Mouse (Mus musculus) adrenal gland, postnatal 10 days (tissue): ENCODE data around the gene Nod1. TPM values are rescaled to one million over a fixed set of nuclear protein-coding genes. Genes with fewer than 3 reads are reported as not detected.
A peak's percentile ranks its signal among the peaks of the same experiment; 100 is the strongest.

ENCODE experiments used
- DNase-seq: peaks from one replicate; pipeline ENCODE4 v3.0.0; 2021; ENCODE audit warnings: mixed read lengths
- total RNA-seq, 2 experiments: library from RNA; stranded (reverse); gene quantifications; 2 replicates each; pipeline ENCODE4 v1.2.3; 2021

Nod1 gene
- total RNA-seq, 2 experiments from 2014 or later = 8.9 to 13.7 TPM

- DNase-seq = peak; percentile 22
Observed at GRCm38 (mm10) chr6:54940126-54940525, 32.3 kb downstream of the Nod1 start.

- peak; percentile 53 for DNase-seq
Observed at GRCm38 (mm10) chr6:54939631-54940030, 32.8 kb downstream of the Nod1 start.

GRCm38 (mm10) chr6:54936496-54936895 lies 35.9 kb downstream of the Nod1 start:
- no peak for DNase-seq

- DNase-seq = no peak
Observed at GRCm38 (mm10) chr6:54934930-54935329, 37.5 kb downstream of the Nod1 start.

- no peak for DNase-seq
Observed at GRCm38 (mm10) chr6:54934313-54934712, 38.1 kb downstream of the Nod1 start.

GRCm38 (mm10) chr6:54933866-54934265 lies 38.5 kb downstream of the Nod1 start:
- DNase-seq = no peak

- DNase-seq = no peak
Observed at GRCm38 (mm10) chr6:54933216-54933615, 39.2 kb downstream of the Nod1 start.

GRCm38 (mm10) chr6:54932526-54932925 lies 39.9 kb downstream of the Nod1 start:
- no peak for DNase-seq

GRCm38 (mm10) chr6:54931641-54932040 lies 40.8 kb downstream of the Nod1 start:
- no peak for DNase-seq

GRCm38 (mm10) chr6:54927946-54928345 lies 44.5 kb downstream of the Nod1 start:
- DNase-seq = no peak

GRCm38 (mm10) chr6:54926899-54927298 lies 45.5 kb downstream of the Nod1 start:
- DNase-seq = no peak

GRCm38 (mm10) chr6:54925736-54926440 lies 46.5 kb downstream of the Nod1 start:
- DNase-seq = no peak

- DNase-seq = no peak
Observed at GRCm38 (mm10) chr6:54924538-54924937, 47.9 kb downstream of the Nod1 start.

- DNase-seq = no peak
Observed at GRCm38 (mm10) chr6:54918521-54918920, 53.9 kb downstream of the Nod1 start.

- DNase-seq = peak; percentile 74
Observed at GRCm38 (mm10) chr6:54917523-54917922, 54.9 kb downstream of the Nod1 start.

- DNase-seq = no peak
Observed at GRCm38 (mm10) chr6:54916941-54917340, 55.5 kb downstream of the Nod1 start.

- no peak for DNase-seq
Observed at GRCm38 (mm10) chr6:54916163-54916562, 56.2 kb downstream of the Nod1 start.

- no peak for DNase-seq
Observed at GRCm38 (mm10) chr6:54914977-54915376, 57.4 kb downstream of the Nod1 start.

- DNase-seq = no peak
Observed at GRCm38 (mm10) chr6:54906053-54907040, 66.1 kb downstream of the Nod1 start.

GRCm38 (mm10) chr6:54902547-54902946 lies 69.9 kb downstream of the Nod1 start:
- DNase-seq = no peak

- DNase-seq = no peak
Observed at GRCm38 (mm10) chr6:54900256-54900655, 72.2 kb downstream of the Nod1 start.

- no peak for DNase-seq
Observed at GRCm38 (mm10) chr6:54891384-54891783, 81.0 kb downstream of the Nod1 start.

GRCm38 (mm10) chr6:54890221-54890620 lies 82.2 kb downstream of the Nod1 start:
- DNase-seq = no peak
